Mouse (Mus musculus) brain, embryonic 14.5 days (tissue): Measurements from ENCODE around the gene Dcakd.

ENCODE experiments used
- CTCF ChIP-seq: fragments of 200-500 bp; IDR thresholded peaks from 2 replicates; pipeline ENCODE4 v1.5.1; 2012; ENCODE audit warnings: inconsistent platforms, mild to moderate bottlenecking, moderate library complexity, borderline replicate concordance; ENCODE audit not compliant: insufficient read depth, insufficient read length; ENCODE audit errors: extremely low read depth
- POLR2A ChIP-seq: fragments of 200-500 bp; IDR thresholded peaks from 2 replicates; pipeline ENCODE4 v1.6.1; 2012; ENCODE audit warnings: mild to moderate bottlenecking, inconsistent platforms, borderline replicate concordance; ENCODE audit not compliant: poor library complexity, insufficient read depth, insufficient read length, severe bottlenecking; ENCODE audit errors: extremely low read depth

GRCm38 (mm10) chr11:103042828-103043227 is 14.7 kb upstream of the Dcakd start:
- TF ChIP-seq CTCF (no peak), POLR2A (no peak)
